ENCODE assay signal across 10 mouse cellular contexts in genomic region chr3:100993718-100994117, GRCm38 (mm10). TPM values are rescaled to one million over a fixed set of nuclear protein-coding genes. Genes with fewer than 3 reads are reported as not detected.
DNase-seq lines count a peak whose midpoint lies in the region; ATAC-seq and TF ChIP-seq lines count a peak whose summit lies in the region.
"Had no signal": no experiment of that assay in that cellular context is flagged by ENCODE, and none has a peak within 500 bp of the region (broad histone marks: within the 10 kb centered on the region; RNA-seq: fewer than 3 reads in every experiment).

No protein-coding gene starts in this region.

- no peak overlapping the region for H3K9ac ChIP-seq in midbrain, embryonic 16.5 days (ENCODE audit: low read depth, low read length)
- H3K9ac ChIP-seq in midbrain, embryonic 15.5 days = no peak overlapping the region
- no peak overlapping the region; the same call in 1 of the 2 replicates for H3K9ac ChIP-seq in heart, embryonic 16.5 days (ENCODE audit: low read length)
- H3K9ac ChIP-seq in lung, embryonic 15.5 days = no peak overlapping the region
- H3K9ac ChIP-seq: hindbrain, embryonic 15.5 days; limb, embryonic 15.5 days had no signal

- peak overlapping the region; percentile 58 for H3K27ac ChIP-seq in midbrain, embryonic 16.5 days (ENCODE audit: low read length)
- H3K27ac ChIP-seq in midbrain, embryonic 15.5 days = no peak overlapping the region
- H3K27ac ChIP-seq in heart, embryonic 16.5 days (ENCODE audit: low read length) = peak overlapping the region; percentile 53; the same call in 1 of the 2 replicates
- 0 out of 2 replicates have a peak overlapping the region, but pooled peaks have one; percentile 7 for H3K27ac ChIP-seq in lung, embryonic 15.5 days
- no peak overlapping the region for H3K27ac ChIP-seq in layer of hippocampus, adult 2 months
- H3K27ac ChIP-seq in midbrain, embryonic 10.5 days (replicated peaks) = no peak overlapping the region
- H3K27ac ChIP-seq: hindbrain, embryonic 15.5 days; limb, embryonic 15.5 days had no signal

- no peak for ATAC-seq in midbrain, embryonic 16.5 days
- ATAC-seq in midbrain, embryonic 15.5 days (replicated peaks) = no peak
- 0 out of 2 replicates have a peak, but pooled peaks have one; percentile 15 for ATAC-seq in heart, embryonic 16.5 days (replicated peaks; ENCODE audit: extremely low read depth, insufficient read depth, low FRiP score)
- ATAC-seq in lung, embryonic 15.5 days (ENCODE audit: borderline replicate concordance, extremely low read depth, low FRiP score, low TSS enrichment) = no peak

- H3K4me1 ChIP-seq in midbrain, embryonic 16.5 days (ENCODE audit: control insufficient read depth, insufficient read depth, low read length) = peaks cover 13% of the 10 kb centered on the region
- peaks cover 15% of the 10 kb centered on the region for H3K4me1 ChIP-seq in midbrain, embryonic 15.5 days
- peaks cover 29% of the 10 kb centered on the region for H3K4me1 ChIP-seq in heart, embryonic 16.5 days (ENCODE audit: control insufficient read depth, insufficient read depth, low read length)
- H3K4me1 ChIP-seq in lung, embryonic 15.5 days = peaks cover 27% of the 10 kb centered on the region
- peaks cover 17% of the 10 kb centered on the region for H3K4me1 ChIP-seq in midbrain, embryonic 10.5 days

- no peaks in the 10 kb centered on the region for H3K36me3 ChIP-seq in midbrain, embryonic 16.5 days (ENCODE audit: control insufficient read depth, insufficient read depth, low read length)
- H3K36me3 ChIP-seq in midbrain, embryonic 15.5 days (replicated peaks) = no peaks in the 10 kb centered on the region
- no peaks in the 10 kb centered on the region for H3K36me3 ChIP-seq in heart, embryonic 16.5 days (ENCODE audit: control insufficient read depth, insufficient read depth)
- H3K36me3 ChIP-seq in lung, embryonic 15.5 days = no peaks in the 10 kb centered on the region
- H3K36me3 ChIP-seq in midbrain, embryonic 10.5 days = no peaks in the 10 kb centered on the region
- H3K36me3 ChIP-seq: hindbrain, embryonic 15.5 days; limb, embryonic 15.5 days had no signal

- no peak overlapping the region for H3K4me3 ChIP-seq in midbrain, embryonic 16.5 days (ENCODE audit: low read depth, low read length)
- H3K4me3 ChIP-seq in midbrain, embryonic 15.5 days = no peak overlapping the region
- peak overlapping the region; percentile 18; the same call in 1 of the 2 replicates for H3K4me3 ChIP-seq in heart, embryonic 16.5 days (ENCODE audit: low read length)
- no peak overlapping the region for H3K4me3 ChIP-seq in lung, embryonic 15.5 days
- H3K4me3 ChIP-seq in layer of hippocampus, adult 2 months = no peak overlapping the region
- H3K4me3 ChIP-seq in midbrain, embryonic 10.5 days = no peak overlapping the region
- H3K4me3 ChIP-seq: hindbrain, embryonic 15.5 days; limb, embryonic 15.5 days had no signal

- no peaks in the 10 kb centered on the region for H3K27me3 ChIP-seq in midbrain, embryonic 16.5 days (ENCODE audit: control insufficient read depth, insufficient read depth, low read depth, low read length)
- no peaks in the 10 kb centered on the region for H3K27me3 ChIP-seq in midbrain, embryonic 15.5 days (replicated peaks)
- H3K27me3 ChIP-seq in heart, embryonic 16.5 days (ENCODE audit: control insufficient read depth, insufficient read depth, low read length) = no peaks in the 10 kb centered on the region
- H3K27me3 ChIP-seq in lung, embryonic 15.5 days = no peaks in the 10 kb centered on the region
- H3K27me3 ChIP-seq in midbrain, embryonic 10.5 days (ENCODE audit: low read depth, poor library complexity, severe bottlenecking) = no peaks in the 10 kb centered on the region
- H3K27me3 ChIP-seq: hindbrain, embryonic 15.5 days; limb, embryonic 15.5 days had no signal

- H3K4me2 ChIP-seq in midbrain, embryonic 16.5 days (ENCODE audit: low read length) = no peak overlapping the region
- no peak overlapping the region for H3K4me2 ChIP-seq in midbrain, embryonic 15.5 days
- H3K4me2 ChIP-seq in heart, embryonic 16.5 days (ENCODE audit: low read depth, low read length) = peak overlapping the region; percentile 21; the same call in 1 of the 2 replicates
- H3K4me2 ChIP-seq in lung, embryonic 15.5 days = peak overlapping the region; percentile 31
- H3K4me2 ChIP-seq: hindbrain, embryonic 15.5 days; limb, embryonic 15.5 days had no signal

- WGBS in midbrain, embryonic 16.5 days = 72% methylated on average over 15 of the region's 15 CpGs
- 80% methylated on average over 15 of the region's 15 CpGs for WGBS in midbrain, embryonic 15.5 days
- WGBS in heart, embryonic 16.5 days = 39% methylated on average over 15 of the region's 15 CpGs
- 31% methylated on average over 15 of the region's 15 CpGs for WGBS in lung, embryonic 15.5 days
- 86% methylated on average over 15 of the region's 15 CpGs for whole genome bisulfite sequencing in midbrain, embryonic 10.5 days

- H3K9me3 ChIP-seq in midbrain, embryonic 16.5 days (replicated peaks; ENCODE audit: control insufficient read depth, low read length, poor library complexity, severe bottlenecking) = no peaks in the 10 kb centered on the region
- H3K9me3 ChIP-seq in midbrain, embryonic 15.5 days = no peaks in the 10 kb centered on the region
- H3K9me3 ChIP-seq in heart, embryonic 16.5 days (replicated peaks; ENCODE audit: control insufficient read depth, low read length) = no peaks in the 10 kb centered on the region
- no peaks in the 10 kb centered on the region for H3K9me3 ChIP-seq in lung, embryonic 15.5 days
- H3K9me3 ChIP-seq in midbrain, embryonic 10.5 days (replicated peaks) = no peaks in the 10 kb centered on the region
- H3K9me3 ChIP-seq: hindbrain, embryonic 15.5 days; limb, embryonic 15.5 days had no signal

- TF ChIP-seq CTCF in layer of hippocampus, adult 2 months (conservative IDR thresholded peaks at IDR 0.05) = no peak

- DNase-seq in thymus, postnatal 14 days = peak; percentile 71
- DNase-seq in layer of hippocampus, adult 2 months (ENCODE audit: low spot score in 2 of 2) = no peak
- DNase-seq in ovary, adult 18-20 months (ENCODE audit: low spot score) = no peak
- DNase-seq in midbrain, embryonic 10.5 days (ENCODE audit: low spot score) = no peak

RNA-seq across cellular contexts. Expression of gene Ttf2, which starts 24.3 kb away (rescaled TPM):
- polyA plus RNA-seq in midbrain, embryonic 16.5 days (2015; fragmentation: Nextera tagmentation; extraction: Ambion mirVana) = 2.7 and 3.1 TPM in 2 replicates
- polyA plus RNA-seq in midbrain, embryonic 15.5 days (2015; fragmentation: Nextera tagmentation; extraction: Ambion mirVana) = 3.9 and 4.3 TPM in 2 replicates
- 10.4 and 11.9 TPM in 2 replicates for polyA plus RNA-seq in heart, embryonic 16.5 days (2015; fragmentation: Nextera tagmentation; extraction: Ambion mirVana)
- polyA plus RNA-seq in lung, embryonic 15.5 days (2015; fragmentation: Nextera tagmentation; extraction: Ambion mirVana) = 20.8 and 21.2 TPM in 2 replicates
- total RNA-seq in layer of hippocampus, adult 2 months (2021) = 1 to 10 TPM; 1.6 to 1.8 TPM
- 29.3 and 30.1 TPM in 2 replicates for polyA plus RNA-seq in midbrain, embryonic 10.5 days (2016; fragmentation: Nextera tagmentation; extraction: Ambion mirVana)

RNA-seq across cellular contexts. Expression of gene Cd101, which starts 35.6 kb away (rescaled TPM):
- polyA plus RNA-seq in midbrain, embryonic 16.5 days (2015; fragmentation: Nextera tagmentation; extraction: Ambion mirVana) = not detected in 2 replicates
- polyA plus RNA-seq in midbrain, embryonic 15.5 days (2015; fragmentation: Nextera tagmentation; extraction: Ambion mirVana) = 0.05 TPM in 1 of 2 replicates, not detected in the other
- polyA plus RNA-seq in heart, embryonic 16.5 days (2015; fragmentation: Nextera tagmentation; extraction: Ambion mirVana) = 0.45 and 0.50 TPM in 2 replicates
- 0.17 TPM in 1 of 2 replicates, not detected in the other for polyA plus RNA-seq in lung, embryonic 15.5 days (2015; fragmentation: Nextera tagmentation; extraction: Ambion mirVana)
- under 1 TPM; 0.38 to 0.42 TPM for total RNA-seq in layer of hippocampus, adult 2 months (2021)
- 0.06 TPM in 1 of 2 replicates, not detected in the other for polyA plus RNA-seq in midbrain, embryonic 10.5 days (2016; fragmentation: Nextera tagmentation; extraction: Ambion mirVana)

Comparison
In these comparisons a context has a peak if more than half of its experiments do, and no peak if none do; other contexts are left out.
1. H3K27ac ChIP-seq: peak in midbrain, embryonic 16.5 days (single experiment), heart, embryonic 16.5 days (single experiment) and lung, embryonic 15.5 days (single experiment); none in midbrain, embryonic 15.5 days (single experiment), layer of hippocampus, adult 2 months (single experiment) and midbrain, embryonic 10.5 days (single experiment).
2. H3K4me2 ChIP-seq: peak in heart, embryonic 16.5 days (single experiment) and lung, embryonic 15.5 days (single experiment); none in midbrain, embryonic 16.5 days (single experiment) and midbrain, embryonic 15.5 days (single experiment).